Mouse (Mus musculus): Measurements from ENCODE around the gene Mme. TPM values are rescaled to one million over a fixed set of nuclear protein-coding genes. Genes with fewer than 3 reads are reported as not detected.

The Mme gene
- not detected for total RNA-seq (2023)

DNA sequence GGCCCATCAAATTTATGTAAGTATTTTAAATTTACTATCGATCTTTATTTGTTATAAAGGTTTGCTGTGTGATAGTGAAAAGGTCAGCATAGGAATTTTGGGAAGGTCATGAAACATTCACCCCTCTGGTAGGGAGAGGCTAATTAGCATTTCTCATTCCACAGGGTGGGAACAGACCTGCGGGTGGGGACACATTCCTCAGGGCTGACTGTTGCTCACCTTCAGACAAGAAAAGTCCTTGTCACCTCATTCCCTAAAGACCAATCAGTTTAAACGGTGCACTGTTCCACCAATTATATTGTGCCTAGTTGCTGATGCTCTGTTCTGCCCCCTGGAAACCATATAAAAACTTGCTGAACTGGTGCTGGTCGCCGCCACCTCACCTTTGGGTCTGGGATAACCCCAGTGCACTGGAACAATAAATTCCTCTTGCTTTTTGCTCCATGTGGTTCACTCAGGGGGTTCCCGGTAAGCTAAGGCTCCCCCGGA is at the start of gene Mme:
Gene Mme, plus strand, starts transcription at position 439 of the 489 bp plus-strand sequence.

Other genes starting within 250 kb of the Mme start
- not detected for gene Gm34302, start 242.3 kb downstream of the Mme start, total RNA-seq (2023)